Comparison of ENCODE assay signal across 12 mouse cellular contexts in genomic region chr13:112833895-112834263, GRCm38 (mm10). TPM values are rescaled to one million over a fixed set of nuclear protein-coding genes. Genes with fewer than 3 reads are reported as not detected.
DNase-seq lines count a peak whose midpoint lies in the region; ATAC-seq and TF ChIP-seq lines count a peak whose summit lies in the region.
"Had no signal": no experiment of that assay in that cellular context is flagged by ENCODE, and none has a peak within 500 bp of the region (broad histone marks: within the 10 kb centered on the region; RNA-seq: fewer than 3 reads in every experiment).

No protein-coding gene starts in this region.

- no peak overlapping the region for H3K9ac ChIP-seq in hindbrain, embryonic 16.5 days (ENCODE audit: low read depth, low read length)
- no peak overlapping the region for H3K9ac ChIP-seq in hindbrain, embryonic 12.5 days
- H3K9ac ChIP-seq in midbrain, embryonic 14.5 days (replicated peaks; ENCODE audit: low read length), result no peak overlapping the region
- no peak overlapping the region for H3K9ac ChIP-seq in midbrain, embryonic 11.5 days (ENCODE audit: low read length)
- H3K9ac ChIP-seq in neural tube, embryonic 15.5 days (replicated peaks), result no peak overlapping the region

- no peaks in the 10 kb centered on the region for H3K36me3 ChIP-seq in hindbrain, embryonic 16.5 days (ENCODE audit: control insufficient read depth, insufficient read depth, low read length)
- no peaks in the 10 kb centered on the region for H3K36me3 ChIP-seq in hindbrain, embryonic 12.5 days
- H3K36me3 ChIP-seq in midbrain, embryonic 14.5 days (ENCODE audit: control insufficient read depth, insufficient read depth, low read length), result no peaks in the 10 kb centered on the region
- H3K36me3 ChIP-seq in midbrain, embryonic 11.5 days (ENCODE audit: control insufficient read depth, insufficient read depth, low read length), result no peaks in the 10 kb centered on the region; the same call in 1 of the 2 replicates
- no peaks in the 10 kb centered on the region for H3K36me3 ChIP-seq in neural tube, embryonic 15.5 days
- H3K36me3 ChIP-seq in thymus, adult 2 months (ENCODE audit: control insufficient read depth, insufficient read depth, low read length), result no peaks in the 10 kb centered on the region

- ATAC-seq in hindbrain, embryonic 16.5 days, result 0 out of 2 replicates have a peak, but pooled peaks have one; percentile 9
- ATAC-seq in hindbrain, embryonic 12.5 days (ENCODE audit: low FRiP score), result no peak
- no peak for ATAC-seq in midbrain, embryonic 14.5 days (ENCODE audit: low FRiP score, low TSS enrichment)
- no peak for ATAC-seq in midbrain, embryonic 11.5 days (ENCODE audit: low FRiP score)
- no peak for ATAC-seq in neural tube, embryonic 15.5 days (ENCODE audit: low FRiP score)

- H3K4me2 ChIP-seq in hindbrain, embryonic 16.5 days (ENCODE audit: low read length), result no peak overlapping the region
- no peak overlapping the region for H3K4me2 ChIP-seq in hindbrain, embryonic 12.5 days (replicated peaks)
- H3K4me2 ChIP-seq in midbrain, embryonic 14.5 days (ENCODE audit: low read length), result no peak overlapping the region
- H3K4me2 ChIP-seq in midbrain, embryonic 11.5 days, result no peak overlapping the region
- peak overlapping the region; percentile 34; the same call in 1 of the 2 replicates for H3K4me2 ChIP-seq in neural tube, embryonic 15.5 days

- no peak overlapping the region for H3K27ac ChIP-seq in cerebellum, adult 2 months (ENCODE audit: insufficient read depth, low read length)
- H3K27ac ChIP-seq in hindbrain, embryonic 16.5 days (ENCODE audit: low read depth, low read length), result no peak overlapping the region
- no peak overlapping the region for H3K27ac ChIP-seq in hindbrain, embryonic 12.5 days
- H3K27ac ChIP-seq in midbrain, embryonic 14.5 days (replicated peaks; ENCODE audit: low read depth, low read length), result no peak overlapping the region
- H3K27ac ChIP-seq in midbrain, embryonic 11.5 days (ENCODE audit: low read depth, low read length), result no peak overlapping the region
- H3K27ac ChIP-seq in neural tube, embryonic 15.5 days (replicated peaks), result no peak overlapping the region
- H3K27ac ChIP-seq in thymus, adult 2 months (ENCODE audit: control insufficient read depth, insufficient read depth, low read length), result no peak overlapping the region

- no peak overlapping the region for H3K4me3 ChIP-seq in cerebellum, adult 2 months (replicated peaks; ENCODE audit: insufficient read depth, low read depth, low read length)
- H3K4me3 ChIP-seq in hindbrain, embryonic 16.5 days (ENCODE audit: low read length), result no peak overlapping the region
- H3K4me3 ChIP-seq in hindbrain, embryonic 12.5 days, result no peak overlapping the region
- no peak overlapping the region for H3K4me3 ChIP-seq in midbrain, embryonic 14.5 days (replicated peaks; ENCODE audit: low read depth, low read length)
- H3K4me3 ChIP-seq in midbrain, embryonic 11.5 days (ENCODE audit: low read depth, low read length), result no peak overlapping the region
- no peak overlapping the region for H3K4me3 ChIP-seq in neural tube, embryonic 15.5 days (replicated peaks)
- H3K4me3 ChIP-seq in thymus, adult 2 months (ENCODE audit: control insufficient read depth, insufficient read depth, low read length), result no peak overlapping the region

- no peaks in the 10 kb centered on the region for H3K9me3 ChIP-seq in hindbrain, embryonic 16.5 days (ENCODE audit: control insufficient read depth, low read length)
- no peaks in the 10 kb centered on the region for H3K9me3 ChIP-seq in hindbrain, embryonic 12.5 days (replicated peaks)
- no peaks in the 10 kb centered on the region for H3K9me3 ChIP-seq in midbrain, embryonic 14.5 days (ENCODE audit: control insufficient read depth, low read length)
- no peaks in the 10 kb centered on the region for H3K9me3 ChIP-seq in midbrain, embryonic 11.5 days (ENCODE audit: control insufficient read depth, low read length)
- no peaks in the 10 kb centered on the region for H3K9me3 ChIP-seq in neural tube, embryonic 15.5 days (replicated peaks)

- 22% methylated on average over 3 of the region's 3 CpGs for WGBS in cerebellum, adult 2 months
- 70% methylated on average over 3 of the region's 3 CpGs for WGBS in hindbrain, embryonic 16.5 days
- 76% methylated on average over 3 of the region's 3 CpGs for WGBS in hindbrain, embryonic 12.5 days
- WGBS in midbrain, embryonic 14.5 days, result 70% methylated on average over 3 of the region's 3 CpGs
- whole genome bisulfite sequencing in midbrain, embryonic 11.5 days, result 85% methylated on average over 3 of the region's 3 CpGs
- 59% methylated on average over 3 of the region's 3 CpGs for WGBS in neural tube, embryonic 15.5 days
- WGBS in thymus, adult 2 months, result 88% methylated on average over 3 of the region's 3 CpGs

- TF ChIP-seq POLR2A in cerebellum, adult 2 months (IDR thresholded peaks at IDR 0.05; ENCODE audit: borderline replicate concordance, insufficient read depth, low read length), result no peak
- no peak for TF ChIP-seq POLR2A in thymus, adult 2 months (IDR thresholded peaks at IDR 0.05; ENCODE audit: control insufficient read depth, extremely low read depth, insufficient read depth, low read length, poor library complexity)

- DNase-seq in cerebellum, adult 2 months, result peak; percentile 18 to 33
- DNase-seq in cerebellum, adult 11 months, result no peak
- peak; percentile 49 for DNase-seq in midbrain, embryonic 14.5 days
- DNase-seq in midbrain, embryonic 11.5 days (ENCODE audit: low spot score, missing footprints), result no peak
- no peak for DNase-seq in thymus, adult 2 months
- DNase-seq: adrenal gland, adult 2 months; heart, adult 18-20 months; kidney, postnatal 25 days; thymus, postnatal 4 days had no signal

- TF ChIP-seq CTCF in cerebellum, adult 2 months (IDR thresholded peaks at IDR 0.05; ENCODE audit: borderline replicate concordance, insufficient read depth, low read depth, low read length), result no peak
- no peak for TF ChIP-seq CTCF in thymus, adult 2 months (IDR thresholded peaks at IDR 0.05; ENCODE audit: borderline replicate concordance, control insufficient read depth, extremely low read depth, insufficient read depth, low read length, poor library complexity)

- H3K27me3 ChIP-seq in cerebellum, adult 2 months (ENCODE audit: control insufficient read depth, insufficient read depth, low read length), result no peaks in the 10 kb centered on the region
- no peaks in the 10 kb centered on the region for H3K27me3 ChIP-seq in hindbrain, embryonic 16.5 days (replicated peaks; ENCODE audit: control insufficient read depth, insufficient read depth, low read length)
- H3K27me3 ChIP-seq in hindbrain, embryonic 12.5 days, result no peaks in the 10 kb centered on the region
- no peaks in the 10 kb centered on the region for H3K27me3 ChIP-seq in midbrain, embryonic 14.5 days (ENCODE audit: control insufficient read depth, insufficient read depth, low read length)
- no peaks in the 10 kb centered on the region for H3K27me3 ChIP-seq in midbrain, embryonic 11.5 days (ENCODE audit: control insufficient read depth, insufficient read depth, low read length)
- H3K27me3 ChIP-seq in neural tube, embryonic 15.5 days (replicated peaks), result no peaks in the 10 kb centered on the region
- no peaks in the 10 kb centered on the region for H3K27me3 ChIP-seq in thymus, adult 2 months (ENCODE audit: control insufficient read depth, insufficient read depth, low read length)

- peaks cover 15% of the 10 kb centered on the region; the same call in 1 of the 2 replicates for H3K4me1 ChIP-seq in cerebellum, adult 2 months (ENCODE audit: control insufficient read depth, insufficient read depth, low read length)
- peaks cover 3% of the 10 kb centered on the region for H3K4me1 ChIP-seq in hindbrain, embryonic 16.5 days (ENCODE audit: control insufficient read depth, insufficient read depth, low read depth, low read length)
- H3K4me1 ChIP-seq in hindbrain, embryonic 12.5 days, result peaks cover 13% of the 10 kb centered on the region
- no peaks in the 10 kb centered on the region for H3K4me1 ChIP-seq in midbrain, embryonic 14.5 days (ENCODE audit: control insufficient read depth, insufficient read depth, low read length)
- no peaks in the 10 kb centered on the region for H3K4me1 ChIP-seq in midbrain, embryonic 11.5 days (ENCODE audit: control insufficient read depth, insufficient read depth, low read length)
- H3K4me1 ChIP-seq in neural tube, embryonic 15.5 days, result peaks cover 23% of the 10 kb centered on the region
- H3K4me1 ChIP-seq in thymus, adult 2 months (replicated peaks; ENCODE audit: control insufficient read depth, insufficient read depth, low read length), result no peaks in the 10 kb centered on the region

RNA-seq across cellular contexts. Expression of gene Plpp1, which starts 33.3 kb away (rescaled TPM):
- polyA plus RNA-seq in cerebellum, adult 2 months (2012; rRNA removed), result 31.4 and 35.2 TPM in 2 replicates
- 78.8 and 85.8 TPM in 2 replicates for polyA plus RNA-seq in hindbrain, embryonic 16.5 days (2015; fragmentation: Nextera tagmentation; extraction: Ambion mirVana)
- 31.5 and 37.6 TPM in 2 replicates for polyA plus RNA-seq in hindbrain, embryonic 12.5 days (2016; fragmentation: Nextera tagmentation; extraction: Ambion mirVana)
- 48.3 and 57.7 TPM in 2 replicates for polyA plus RNA-seq in midbrain, embryonic 14.5 days (2014; fragmentation: Nextera tagmentation; extraction: Ambion mirVana)
- polyA plus RNA-seq in midbrain, embryonic 11.5 days (2014; fragmentation: Nextera tagmentation; extraction: Ambion mirVana), result 19.1 and 20.1 TPM in 2 replicates
- 73.3 and 77.0 TPM in 2 replicates for polyA plus RNA-seq in neural tube, embryonic 15.5 days (2015; fragmentation: Nextera tagmentation; extraction: Ambion mirVana)
- 10.4 and 13.5 TPM in 2 replicates for polyA plus RNA-seq in thymus, adult 2 months (2012; rRNA removed)

Comparison
In these comparisons a context has a peak if more than half of its experiments do, and no peak if none do; other contexts are left out.
1. DNase-seq: peak in cerebellum, adult 2 months (2 of 2) and midbrain, embryonic 14.5 days (single experiment); none in cerebellum, adult 11 months (single experiment), midbrain, embryonic 11.5 days (single experiment) and thymus, adult 2 months (single experiment).